Mouse (Mus musculus) right cerebral cortex, adult 2 months (tissue): ENCODE data around the gene Pglyrp2.
A peak's percentile ranks its signal among the peaks of the same experiment; 100 is the strongest.

Experiments
- DNase-seq, 2 experiments: peaks; one replicate each; pipeline ENCODE4 v3.0.0; 2021 to 2022; ENCODE audit warnings: low spot score in 2 of 2

The Pglyrp2 gene

DNA sequence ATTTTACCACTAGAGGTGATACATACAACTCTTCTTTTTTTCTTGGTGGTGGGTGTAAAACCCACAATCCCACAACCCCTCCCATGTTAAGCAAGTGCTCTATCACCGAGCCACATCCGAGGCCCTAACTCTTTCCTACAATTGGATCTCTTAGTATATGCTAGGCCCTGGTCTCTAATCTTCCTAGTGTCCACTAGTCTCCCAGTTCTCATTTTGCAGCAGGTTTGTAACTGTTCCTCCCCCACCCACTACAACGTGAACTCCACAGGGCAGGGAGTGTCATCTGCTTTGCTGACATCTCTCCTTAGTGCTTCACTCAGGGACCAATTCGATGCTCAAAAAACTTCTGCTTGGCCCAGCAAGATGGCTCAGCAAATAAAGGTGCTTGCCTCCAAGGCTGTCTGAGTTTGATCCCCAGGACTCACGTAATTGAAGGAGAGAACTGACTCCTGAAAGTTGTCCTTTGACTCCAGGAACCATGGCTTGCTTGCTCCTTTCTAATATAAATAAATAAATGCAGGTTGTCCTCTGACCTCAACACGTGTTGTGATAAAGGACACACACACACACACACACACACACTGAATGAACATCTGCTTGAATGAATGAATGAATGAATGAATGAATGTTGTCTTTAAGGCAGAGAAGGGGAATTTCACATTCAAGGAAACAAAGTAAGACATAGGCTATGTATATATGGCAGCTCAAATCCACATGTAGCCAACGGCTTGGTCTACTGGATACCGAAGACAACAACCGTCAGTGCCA is 21.8 kb downstream of the Pglyrp2 start:
- no peak for DNase-seq

DNA sequence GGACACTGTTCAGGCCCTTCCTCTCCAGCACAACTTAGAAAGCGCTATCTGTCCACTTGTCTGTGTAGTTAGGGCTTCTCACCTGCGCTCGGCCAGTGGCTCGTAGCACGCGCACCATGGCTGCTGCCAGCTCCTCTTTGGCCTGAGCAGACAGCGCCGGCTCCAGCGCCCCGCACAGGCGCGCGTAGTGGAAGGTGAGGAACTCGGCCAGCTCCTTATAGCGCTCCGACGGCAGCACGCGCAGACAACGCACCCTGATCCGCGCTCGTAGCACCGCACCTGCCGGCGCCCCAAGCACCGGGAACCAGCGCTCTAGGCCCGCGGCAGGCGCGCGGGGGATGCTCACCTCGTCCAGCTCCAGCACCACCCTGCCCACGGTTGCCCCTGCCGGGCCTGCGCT is 27.7 kb downstream of the Pglyrp2 start:
- no peak for DNase-seq

DNA sequence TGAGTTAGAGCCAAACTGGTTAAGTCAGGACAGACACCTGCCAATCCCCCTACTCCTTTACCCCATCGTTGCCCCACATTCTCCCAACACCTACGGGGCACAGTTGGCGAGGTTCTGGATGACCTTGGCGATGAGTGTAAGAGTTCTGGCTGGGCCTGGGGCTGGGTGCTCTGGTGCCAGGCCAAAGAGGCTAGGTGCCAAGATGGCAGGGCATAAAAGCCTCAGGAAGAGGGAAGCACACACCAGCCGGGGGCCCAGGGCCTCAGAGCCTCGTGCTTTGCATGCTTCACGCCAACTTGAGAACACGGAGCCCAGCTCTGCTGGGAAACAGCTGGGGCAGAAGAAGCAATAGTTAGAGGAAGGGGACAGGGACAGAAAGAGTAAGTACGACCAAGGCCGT is 30.0 kb downstream of the Pglyrp2 start:
- DNase-seq, result no peak

DNA sequence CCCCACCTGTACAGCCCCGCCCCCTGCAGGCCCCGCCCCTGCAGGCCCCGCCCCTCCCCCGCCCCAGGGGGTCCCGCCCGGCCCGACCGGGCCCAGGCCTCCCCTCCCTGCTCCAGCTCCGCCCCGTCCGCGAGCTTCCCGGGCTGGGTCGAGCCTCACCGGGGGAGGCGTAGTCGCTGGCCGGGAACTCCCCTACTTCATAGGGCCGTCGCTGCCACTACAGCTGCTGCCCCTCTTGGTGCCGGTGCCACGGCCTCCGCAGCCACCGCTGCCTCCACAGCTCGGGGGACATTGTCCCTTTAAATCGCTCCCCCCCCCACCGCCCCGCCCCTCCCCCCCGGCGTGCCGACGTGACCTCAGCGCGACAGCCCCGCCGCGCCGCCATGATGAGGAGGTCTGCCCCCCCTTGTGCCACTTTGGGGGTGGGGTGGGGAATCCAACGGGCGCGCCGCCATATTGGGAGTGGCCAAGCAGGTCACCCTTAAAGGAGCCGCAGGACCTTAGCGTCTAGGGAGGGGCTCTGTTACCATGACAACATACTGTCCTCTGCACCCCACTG is 34.8 kb downstream of the Pglyrp2 start, which contains the start of gene Wiz:
Gene Wiz, minus strand, starts transcription at position 339 of the 559 bp plus-strand sequence.
- peak; percentile 92 to 93 for DNase-seq

DNA sequence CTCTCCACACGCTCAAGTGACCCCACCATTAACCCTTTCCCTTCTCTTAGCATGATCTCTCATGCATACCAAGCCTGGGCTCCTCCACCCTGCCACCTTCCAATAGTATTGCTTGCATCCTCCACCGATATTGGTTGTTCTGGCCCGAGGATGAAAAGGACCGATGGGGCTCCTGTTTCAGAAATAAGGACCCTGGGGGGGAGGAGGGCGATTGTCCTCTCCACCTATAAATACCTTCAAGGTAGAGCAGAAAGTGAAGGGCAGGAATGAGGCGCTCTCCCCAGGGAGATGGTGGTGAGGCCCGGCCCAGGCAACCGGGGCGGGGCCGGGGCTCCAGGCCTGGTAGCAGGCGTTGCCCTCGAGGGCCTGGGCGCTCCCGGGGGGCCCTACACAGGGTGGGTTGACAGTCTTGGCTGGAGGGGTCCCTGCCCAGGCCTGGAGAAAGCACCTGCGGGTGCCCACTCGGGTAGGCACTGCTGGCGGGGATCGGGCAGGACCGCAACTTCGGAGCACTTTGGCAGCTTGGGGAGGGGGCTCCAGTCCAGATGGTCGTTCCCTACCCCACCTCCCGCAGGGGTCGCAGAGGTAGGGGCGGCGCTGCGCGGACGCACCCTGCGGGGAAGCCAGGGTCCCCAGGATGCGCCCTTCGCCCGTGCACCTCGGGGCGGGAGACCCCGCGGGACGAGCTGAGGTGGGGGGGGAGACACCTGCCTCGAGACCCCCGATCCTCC is 35.4 kb downstream of the Pglyrp2 start:
- DNase-seq, result peak in 1 of 2 experiments; percentile 17

DNA sequence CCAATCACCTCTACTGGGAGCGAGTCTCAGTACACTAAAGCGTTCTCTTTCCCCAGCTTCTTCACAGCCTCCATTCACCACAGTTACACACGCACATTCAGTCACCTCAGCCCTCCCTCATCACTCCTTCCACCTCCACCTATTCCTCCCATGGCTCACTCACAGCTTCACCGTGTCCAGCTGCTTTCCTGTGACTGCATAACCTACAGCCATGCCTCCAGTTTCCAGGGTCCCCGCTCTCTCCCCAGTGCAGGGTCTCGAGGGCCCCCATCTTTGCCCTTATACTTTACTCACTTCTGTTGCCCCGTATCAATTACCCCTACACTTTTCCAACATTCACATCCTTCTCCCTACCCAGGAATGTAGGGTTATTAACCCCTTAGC is 36.0 kb downstream of the Pglyrp2 start:
- no peak for DNase-seq

DNA sequence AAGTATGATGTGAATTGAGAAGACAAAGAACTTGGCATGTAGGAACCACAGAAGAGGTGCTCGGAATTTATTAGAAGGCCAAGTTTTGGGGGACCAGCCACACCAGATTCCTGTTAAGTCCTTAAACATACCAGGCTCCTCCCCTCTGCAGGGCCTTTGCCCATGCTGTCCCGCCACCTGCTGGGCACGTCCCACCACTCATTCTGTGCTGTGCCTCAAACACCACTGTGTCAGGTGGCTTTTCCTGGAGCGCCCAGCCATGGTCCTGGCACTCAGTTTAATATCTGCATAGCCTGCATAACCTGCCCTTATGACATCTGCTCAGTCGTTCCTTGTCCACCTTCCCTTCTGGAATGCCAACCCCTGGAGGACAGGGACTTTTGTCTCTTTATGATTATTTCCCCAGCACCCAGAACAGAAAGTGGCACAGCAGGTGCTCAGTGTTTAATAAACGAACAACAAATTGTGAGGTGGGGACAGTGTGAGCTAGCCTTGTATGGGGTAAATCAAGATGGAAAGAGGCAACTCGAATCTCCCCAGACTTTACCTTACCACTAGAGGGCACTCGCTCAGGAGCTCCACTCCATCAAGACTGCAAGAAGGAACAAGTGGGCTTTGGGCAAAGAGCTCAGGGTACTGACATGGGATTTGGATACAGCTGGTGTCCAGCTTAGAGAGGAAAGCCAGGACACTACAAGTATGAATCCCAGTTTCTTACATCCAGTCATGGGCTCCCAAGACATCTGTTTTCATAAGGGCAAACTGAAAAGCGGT is 37.1 kb downstream of the Pglyrp2 start:
- peak; percentile 58 to 73 for DNase-seq

DNA sequence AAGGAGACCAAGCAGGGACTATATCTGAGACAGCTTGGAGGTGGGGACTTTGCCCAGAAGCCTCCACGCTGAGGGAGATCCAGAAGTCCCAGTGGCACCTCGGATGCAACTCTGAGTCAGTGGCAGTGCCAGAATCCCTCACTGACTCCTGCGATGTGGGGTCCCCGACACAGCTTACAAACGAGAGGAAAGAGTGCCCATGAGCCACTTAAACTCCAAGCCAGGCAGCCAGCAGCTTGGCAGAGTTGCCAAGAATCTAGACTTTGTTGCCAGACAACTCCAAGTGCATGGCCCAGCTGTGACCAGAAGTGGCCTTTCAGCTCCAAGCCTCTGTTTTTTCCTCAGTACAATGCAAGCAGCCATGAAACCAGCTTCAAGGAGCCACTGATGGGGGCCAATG is 40.3 kb downstream of the Pglyrp2 start:
- no peak for DNase-seq

DNA sequence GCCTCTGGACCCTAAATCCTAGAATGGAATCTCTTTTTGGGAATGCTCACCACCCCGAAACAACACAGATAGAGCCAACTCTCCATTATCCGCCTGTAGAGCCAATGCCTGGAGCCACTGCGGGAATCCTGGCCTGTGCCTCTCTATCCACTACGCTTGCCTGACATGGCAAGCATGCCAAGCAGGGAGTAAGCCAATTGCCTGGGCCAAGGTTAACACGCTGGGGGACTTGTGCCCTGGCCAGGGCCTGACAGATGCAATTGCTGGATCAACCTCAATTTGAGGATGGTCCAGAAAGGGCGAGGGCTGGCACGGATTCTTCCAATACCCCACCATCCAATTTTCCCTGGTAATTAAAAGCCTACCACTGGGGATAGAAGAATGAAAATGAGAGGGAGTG is 41.4 kb downstream of the Pglyrp2 start:
- no peak for DNase-seq

DNA sequence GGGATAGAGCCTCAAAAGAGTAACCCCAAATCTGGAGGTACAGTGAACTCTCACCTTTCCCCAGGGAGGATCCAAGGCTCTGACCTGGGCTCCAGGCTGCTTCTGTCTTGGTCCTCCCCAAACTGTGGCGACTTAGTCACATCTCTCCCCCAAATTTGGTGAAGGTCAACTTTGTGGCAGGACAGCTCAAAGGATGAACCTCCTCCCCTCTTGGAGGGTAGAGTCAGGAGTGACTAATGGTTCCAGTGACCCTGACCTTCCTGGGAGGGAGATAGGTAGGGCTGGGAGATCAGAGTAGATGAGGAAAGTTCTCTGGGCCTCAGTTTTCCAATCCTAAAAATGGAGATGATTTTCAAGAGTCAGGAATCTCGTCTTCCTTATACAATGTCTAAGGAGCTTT is 45.2 kb downstream of the Pglyrp2 start:
- no peak for DNase-seq

DNA sequence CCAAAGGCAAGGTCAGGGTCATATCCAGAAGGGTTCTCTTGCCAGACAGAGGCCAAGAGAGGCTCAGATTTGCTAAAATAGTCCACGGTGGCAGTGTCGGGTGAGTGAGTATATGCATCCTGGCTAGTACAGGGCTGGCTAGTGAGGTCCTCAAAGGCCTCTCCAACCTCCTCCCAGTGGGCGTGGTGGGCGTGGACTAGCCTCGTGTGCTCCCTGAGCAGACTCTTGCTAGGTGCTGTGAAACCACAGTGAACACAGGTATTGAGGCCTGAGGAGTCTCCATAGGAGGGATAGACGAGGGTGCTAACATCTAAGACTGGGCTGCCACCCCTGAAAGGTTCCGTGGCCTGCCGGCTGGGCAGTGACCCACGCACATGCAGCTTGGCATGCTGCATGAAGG is 46.8 kb downstream of the Pglyrp2 start:
- no peak for DNase-seq

DNA sequence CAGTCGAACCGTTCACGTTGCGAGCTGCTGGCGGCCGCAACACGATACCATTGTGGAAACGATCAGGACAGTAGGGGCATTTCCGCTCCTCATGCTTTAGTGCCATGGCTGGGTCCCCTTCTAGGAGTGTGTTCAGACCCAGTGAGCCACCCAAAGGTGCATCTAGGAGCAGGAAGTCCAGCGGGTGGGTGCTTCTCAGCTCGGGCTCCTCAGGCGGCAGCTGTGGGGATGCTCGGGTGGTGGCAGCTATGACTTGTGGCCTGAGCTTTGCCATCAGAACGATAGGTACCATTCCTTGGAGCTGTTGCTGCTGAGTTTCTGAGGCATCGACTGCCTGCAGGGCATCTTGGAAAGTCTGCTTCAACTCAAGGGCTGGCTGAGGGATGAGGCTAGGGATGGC is 47.5 kb downstream of the Pglyrp2 start:
- DNase-seq, result no peak

DNA sequence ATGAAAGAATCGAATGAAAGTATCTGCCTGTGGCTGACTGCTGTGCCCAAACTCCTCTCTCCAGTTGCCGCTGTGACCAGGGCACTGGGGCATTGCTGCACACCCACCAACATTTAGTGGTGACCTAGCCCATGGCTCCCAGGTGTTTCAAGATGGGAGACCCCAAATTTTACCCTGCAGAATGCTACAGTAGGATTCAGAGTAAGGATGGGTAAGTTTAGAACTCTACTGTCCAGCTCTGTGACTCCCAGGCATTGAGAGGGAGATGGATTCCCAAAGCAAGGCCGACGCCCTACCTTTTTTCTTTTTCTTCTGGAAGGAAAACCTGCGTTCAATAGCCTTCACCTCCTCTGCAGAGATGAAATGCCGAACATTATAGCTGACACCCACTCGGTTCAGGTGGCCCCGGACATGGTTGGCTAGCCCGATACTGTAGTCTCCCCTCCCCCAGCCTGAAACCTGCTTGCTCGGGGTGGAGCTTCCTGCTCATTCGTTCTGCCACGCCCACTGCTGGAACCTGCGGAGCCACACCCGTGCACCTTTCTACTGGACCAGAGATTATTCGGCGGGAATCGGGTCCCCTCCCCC is 54.9 kb downstream of the Pglyrp2 start:
- no peak for DNase-seq

DNA sequence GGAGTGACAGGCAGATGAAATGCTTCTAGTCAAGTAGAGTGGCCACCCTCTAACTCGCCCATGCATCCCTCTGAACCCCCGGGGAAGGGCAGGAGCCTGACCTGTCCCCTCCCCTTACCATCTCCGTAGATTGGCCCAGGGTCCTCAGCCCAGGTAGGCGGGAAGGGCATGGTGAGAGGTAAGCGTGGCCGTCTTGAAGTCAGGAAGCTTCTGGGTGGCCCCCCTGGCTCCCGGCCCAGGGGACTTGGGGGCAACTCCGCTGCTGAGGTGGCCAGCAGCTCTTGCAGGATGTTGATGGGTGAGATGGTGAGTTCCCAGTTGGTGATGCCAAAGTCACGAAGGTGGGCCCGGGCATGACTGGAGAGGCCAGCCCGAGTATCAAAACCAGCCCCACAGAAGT is 56.3 kb downstream of the Pglyrp2 start:
- DNase-seq, result no peak

DNA sequence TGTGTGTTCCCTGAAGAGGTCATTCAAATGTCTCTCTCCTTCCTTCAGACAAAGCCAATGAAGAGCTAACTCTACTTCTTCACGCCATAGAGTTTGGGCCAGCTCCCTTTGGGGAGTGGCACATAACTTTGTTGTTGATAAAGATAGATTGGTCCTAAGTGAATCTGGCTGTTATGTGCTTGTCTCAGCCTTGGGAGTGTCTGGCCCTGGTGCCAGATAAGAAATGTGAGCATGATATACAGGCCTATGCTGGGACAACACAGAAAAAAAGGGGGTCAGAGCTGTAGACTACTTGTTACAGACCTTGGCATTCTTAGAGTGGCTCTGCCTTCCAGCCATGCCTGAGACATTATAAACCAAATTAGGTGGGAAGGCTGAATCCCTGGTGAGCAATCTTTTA is 58.7 kb downstream of the Pglyrp2 start:
- no peak for DNase-seq

DNA sequence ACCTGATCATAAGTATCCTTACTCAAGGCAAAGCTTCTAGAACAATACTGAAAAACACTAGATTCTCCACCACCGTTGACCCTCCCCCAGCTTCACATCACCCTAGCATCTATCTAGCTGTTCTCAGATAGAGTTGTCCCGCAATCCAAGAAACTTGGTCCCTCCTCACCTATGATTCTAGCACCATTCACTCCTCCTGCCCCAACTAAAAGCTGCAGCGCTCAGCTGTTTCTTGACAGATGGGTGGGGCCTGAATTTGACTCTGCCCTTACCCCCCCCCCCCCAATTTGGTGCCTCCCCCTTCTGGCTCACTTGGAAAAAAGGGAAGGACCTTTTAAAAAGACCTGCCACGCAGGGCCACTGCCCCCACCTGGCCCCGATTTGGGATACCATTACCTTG is 59.1 kb downstream of the Pglyrp2 start:
- DNase-seq, result no peak

DNA sequence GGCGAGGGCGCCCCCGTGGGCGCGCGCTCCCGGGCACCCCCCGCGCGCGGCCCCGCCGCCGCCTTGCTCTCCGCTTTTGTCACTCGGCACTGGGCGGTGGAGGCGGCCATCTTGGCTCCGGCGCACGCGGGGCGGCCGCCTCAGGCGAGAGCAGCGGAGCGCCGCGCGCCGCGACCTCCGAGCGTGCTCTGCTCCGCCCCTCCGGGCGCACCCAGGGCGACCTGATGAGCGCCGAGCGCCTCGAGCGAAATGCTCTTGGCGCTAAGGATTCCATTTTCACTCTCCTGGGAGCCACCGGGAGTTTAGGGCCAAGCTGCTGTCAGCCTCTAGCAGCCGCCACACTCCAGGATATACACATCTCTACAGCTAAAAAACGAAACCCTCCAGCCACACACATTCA is 59.6 kb downstream of the Pglyrp2 start:
- peak; percentile 85 to 89 for DNase-seq

DNA sequence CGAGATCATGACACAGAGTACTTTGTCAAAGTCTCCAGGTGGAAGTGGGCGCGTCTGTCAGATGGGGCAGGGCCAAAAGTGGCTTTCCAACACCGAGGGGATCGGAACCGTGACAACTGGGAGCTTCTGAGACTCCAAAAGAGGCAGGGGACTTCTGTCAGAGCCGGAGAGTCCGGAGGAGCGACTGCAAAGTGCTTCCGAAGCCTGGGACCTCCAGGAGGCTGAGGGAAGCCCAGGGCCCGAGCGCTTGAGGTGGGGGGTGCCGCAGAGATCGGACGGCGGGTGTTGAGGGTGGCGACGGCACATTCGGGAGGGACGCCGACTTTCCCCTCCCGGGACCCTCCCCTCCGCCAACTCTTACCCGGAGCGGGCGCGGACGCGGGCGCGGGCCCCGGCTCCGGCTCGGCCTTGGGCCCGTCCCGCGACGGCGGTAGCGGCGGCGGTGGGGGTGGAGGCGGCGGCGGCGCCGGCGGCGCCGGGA is 60.1 kb downstream of the Pglyrp2 start:
- DNase-seq, result no peak

DNA sequence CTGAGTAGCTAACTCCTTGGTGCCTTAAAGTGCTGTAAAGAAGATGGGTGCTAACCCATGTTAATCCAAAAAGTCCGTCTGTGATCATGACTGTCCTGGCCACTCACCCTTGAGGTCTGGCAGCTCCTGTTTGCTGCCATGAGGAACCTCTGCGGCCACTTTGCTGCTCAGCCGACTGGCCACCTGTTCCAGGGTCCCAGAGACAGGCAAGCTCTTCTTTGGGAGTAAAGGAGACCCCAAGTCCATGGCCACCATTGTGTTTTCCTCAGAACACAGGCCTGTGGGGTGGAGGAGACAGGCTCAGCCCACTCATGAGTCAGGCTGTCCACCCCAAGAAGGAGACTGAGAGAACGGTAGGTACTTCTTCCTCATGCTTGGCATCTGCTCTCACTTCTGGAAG is 61.3 kb downstream of the Pglyrp2 start:
- DNase-seq, result no peak
